Mouse (Mus musculus): ENCODE results near the gene Asap2. TPM values are rescaled to one million over a fixed set of nuclear protein-coding genes. Genes with fewer than 3 reads are reported as not detected.

Gene Asap2
- polyA plus RNA-seq, 1 experiment = 6.6 TPM

DNA sequence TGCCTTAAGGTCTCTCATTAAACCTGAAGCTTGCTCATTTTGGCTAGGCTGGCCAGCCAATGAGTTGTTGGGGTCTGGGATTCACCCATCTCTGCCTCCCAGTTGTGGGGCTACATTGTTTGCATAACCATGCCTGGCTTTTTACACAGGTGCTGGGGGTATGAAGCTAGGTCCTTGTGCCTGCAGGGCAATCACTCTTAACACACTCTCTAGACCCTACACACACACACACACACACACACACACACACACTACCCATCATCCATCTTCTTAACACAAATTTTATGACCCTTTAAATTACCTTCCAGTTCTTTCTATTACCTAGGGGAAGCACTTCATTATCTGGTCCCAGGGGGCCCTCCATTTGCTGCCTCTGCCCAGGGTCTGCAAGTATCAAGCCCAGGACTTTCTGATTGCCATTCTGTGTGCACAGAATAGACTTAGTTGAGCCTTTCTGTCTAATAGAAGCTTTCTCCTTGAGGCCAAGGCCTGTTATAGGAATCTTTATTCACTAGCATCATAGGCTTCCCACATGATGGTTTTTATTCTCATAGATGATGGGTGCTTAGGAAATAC is 187.0 kb downstream of the Asap2 start:
- no peaks in the 10 kb centered on the region; the same call in 1 of the 2 replicates for H3K4me1 ChIP-seq (ENCODE audit: control insufficient read depth, insufficient read depth, low read length)
- H3K27ac ChIP-seq (ENCODE audit: control insufficient read depth, insufficient read depth, low read depth, low read length, poor library complexity) = no peak overlapping the region
- H3K4me3 ChIP-seq (replicated peaks; ENCODE audit: control insufficient read depth, low read depth, low read length) = no peak overlapping the region
- TF ChIP-seq CTCF (IDR thresholded peaks at IDR 0.05; ENCODE audit: control insufficient read depth, insufficient read depth, low read length) = no peak
- TF ChIP-seq POLR2A (IDR thresholded peaks at IDR 0.05; ENCODE audit: borderline replicate concordance, control insufficient read depth, low read depth, low read length) = no peak

DNA sequence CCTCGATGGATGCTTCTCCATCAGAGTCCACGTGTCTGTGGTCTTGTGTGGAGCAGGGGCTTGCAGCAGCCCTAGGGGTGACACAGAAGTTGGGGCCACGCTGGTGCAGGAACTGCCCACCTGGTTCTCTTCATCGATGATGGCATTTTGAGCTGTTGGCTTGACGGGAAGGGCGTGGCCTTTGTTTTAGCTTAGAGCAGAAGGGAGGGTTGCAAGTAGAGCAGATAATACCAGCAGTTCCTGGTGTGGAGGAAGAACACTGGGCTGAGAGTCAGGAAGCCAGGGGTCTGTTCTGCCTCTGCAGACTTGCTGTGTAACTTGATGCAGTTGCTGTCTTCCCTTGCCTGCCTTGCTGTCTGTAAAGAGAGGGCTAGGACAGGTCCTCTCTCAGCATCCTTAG is 189.8 kb downstream of the Asap2 start:
- Histone ChIP-seq H3K27ac (ENCODE audit: control insufficient read depth, insufficient read depth, low read depth, low read length, poor library complexity) (no peak overlapping the region), H3K4me1 (ENCODE audit: control insufficient read depth, insufficient read depth, low read length) (no peaks in the 10 kb centered on the region; the same call in 1 of the 2 replicates), H3K4me3 (replicated peaks; ENCODE audit: control insufficient read depth, low read depth, low read length) (no peak overlapping the region)
- 64% methylated on average over 6 of the region's 6 CpGs for WGBS
- TF ChIP-seq CTCF (IDR thresholded peaks at IDR 0.05; ENCODE audit: control insufficient read depth, insufficient read depth, low read length) (no peak), POLR2A (IDR thresholded peaks at IDR 0.05; ENCODE audit: borderline replicate concordance, control insufficient read depth, low read depth, low read length) (no peak)

DNA sequence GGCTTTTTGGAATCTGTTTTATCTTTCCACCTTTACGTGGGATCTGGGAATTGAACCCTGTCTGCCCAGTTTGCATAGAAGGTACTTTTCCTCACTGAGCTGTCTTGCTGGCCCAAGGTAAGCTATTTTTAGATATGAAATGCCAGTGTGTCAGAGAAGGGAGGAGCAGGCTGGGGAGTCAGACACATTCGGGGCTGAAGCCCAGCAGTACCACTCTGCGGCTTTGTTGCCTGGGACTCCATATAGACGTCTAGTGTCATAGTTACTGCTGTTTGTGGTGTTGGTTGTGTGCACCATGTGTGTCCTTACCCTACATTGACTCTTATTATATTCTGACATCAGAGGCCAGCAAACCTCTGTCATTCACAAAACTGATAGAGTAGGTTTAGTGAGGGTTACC is 192.5 kb downstream of the Asap2 start:
- H3K4me1 ChIP-seq (ENCODE audit: control insufficient read depth, insufficient read depth, low read length) = no peaks in the 10 kb centered on the region; the same call in 1 of the 2 replicates
- H3K27ac ChIP-seq (ENCODE audit: control insufficient read depth, insufficient read depth, low read depth, low read length, poor library complexity) = no peak overlapping the region
- no peak overlapping the region for H3K4me3 ChIP-seq (replicated peaks; ENCODE audit: control insufficient read depth, low read depth, low read length)
- WGBS = 91% methylated on average over 4 of the region's 4 CpGs
- TF ChIP-seq POLR2A (IDR thresholded peaks at IDR 0.05; ENCODE audit: borderline replicate concordance, control insufficient read depth, low read depth, low read length) (no peak), CTCF (IDR thresholded peaks at IDR 0.05; ENCODE audit: control insufficient read depth, insufficient read depth, low read length) (no peak)

DNA sequence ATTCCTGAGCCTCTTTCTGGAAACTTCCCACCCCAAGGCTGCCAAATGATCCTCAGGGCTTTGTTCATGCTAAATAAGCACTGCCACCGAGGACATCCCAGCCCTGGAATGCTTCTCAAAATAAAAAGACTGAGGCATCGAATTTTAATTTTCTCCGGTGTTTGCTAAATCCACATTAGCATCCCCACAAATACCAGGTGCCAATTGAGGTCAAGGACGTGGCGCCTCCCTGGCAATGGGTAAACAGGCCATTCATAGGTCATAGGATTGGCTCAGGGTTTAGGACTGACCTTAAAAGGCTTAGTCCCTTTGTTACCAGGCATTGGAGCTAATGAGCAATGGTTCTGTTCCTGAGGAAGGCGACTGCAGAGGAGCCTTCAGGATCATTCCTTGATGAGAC is 193.1 kb downstream of the Asap2 start:
- Histone ChIP-seq H3K4me1 (ENCODE audit: control insufficient read depth, insufficient read depth, low read length) (no peaks in the 10 kb centered on the region; the same call in 1 of the 2 replicates), H3K4me3 (replicated peaks; ENCODE audit: control insufficient read depth, low read depth, low read length) (no peak overlapping the region), H3K27ac (ENCODE audit: control insufficient read depth, insufficient read depth, low read depth, low read length, poor library complexity) (no peak overlapping the region)
- no peak for TF ChIP-seq POLR2A (IDR thresholded peaks at IDR 0.05; ENCODE audit: borderline replicate concordance, control insufficient read depth, low read depth, low read length)
- TF ChIP-seq CTCF (IDR thresholded peaks at IDR 0.05; ENCODE audit: control insufficient read depth, insufficient read depth, low read length) = no peak
- 88% methylated on average over 6 of the region's 6 CpGs for WGBS

DNA sequence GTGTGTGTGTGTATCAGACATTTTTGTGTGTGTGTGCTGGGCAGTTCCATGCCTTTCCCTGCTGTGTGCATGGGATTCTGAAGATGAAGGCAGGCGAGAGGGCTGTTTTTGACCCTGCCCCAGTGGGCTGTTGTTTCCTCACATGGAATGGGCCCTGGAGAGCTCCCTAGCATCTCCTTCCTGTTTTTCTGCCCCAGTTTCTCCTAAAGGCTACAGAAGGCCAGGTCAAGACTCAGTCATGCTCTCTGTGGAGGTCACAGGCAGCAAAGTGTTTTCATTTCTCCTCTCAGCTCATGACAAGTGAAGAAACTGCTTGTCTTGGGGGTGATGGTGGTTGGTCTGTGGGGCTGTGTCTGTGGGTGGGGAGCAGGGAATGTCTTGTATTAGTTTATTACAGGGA is 195.9 kb downstream of the Asap2 start:
- TF ChIP-seq POLR2A (IDR thresholded peaks at IDR 0.05; ENCODE audit: borderline replicate concordance, control insufficient read depth, low read depth, low read length) (no peak), CTCF (IDR thresholded peaks at IDR 0.05; ENCODE audit: control insufficient read depth, insufficient read depth, low read length) (no peak)
- Histone ChIP-seq H3K4me3 (replicated peaks; ENCODE audit: control insufficient read depth, low read depth, low read length) (no peak overlapping the region), H3K4me1 (ENCODE audit: control insufficient read depth, insufficient read depth, low read length) (no peaks in the 10 kb centered on the region; the same call in 1 of the 2 replicates), H3K27ac (ENCODE audit: control insufficient read depth, insufficient read depth, low read depth, low read length, poor library complexity) (no peak overlapping the region)
- 88% methylated on average over 1 of the region's 1 CpGs for WGBS

DNA sequence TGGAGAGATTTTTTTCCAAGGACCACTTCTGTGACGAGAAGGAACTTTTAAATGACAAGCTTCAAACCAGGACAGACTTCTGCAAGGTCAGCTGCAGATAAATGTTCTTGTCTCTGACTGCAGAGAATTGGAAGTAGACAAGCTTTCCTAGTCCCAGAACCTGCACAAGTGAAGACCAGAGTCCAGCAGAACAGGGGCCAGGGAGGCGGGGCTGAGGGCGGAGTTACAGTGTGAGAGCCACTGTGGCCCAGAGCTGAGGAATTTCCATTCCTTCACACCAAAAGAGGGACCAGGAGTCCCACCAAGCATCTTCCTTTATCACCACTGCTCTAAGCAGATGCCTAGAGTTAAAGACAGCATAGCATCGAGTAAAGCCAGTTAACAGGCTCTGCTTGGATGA is 198.6 kb downstream of the Asap2 start:
- H3K4me1 ChIP-seq (ENCODE audit: control insufficient read depth, insufficient read depth, low read length) = no peaks in the 10 kb centered on the region; the same call in 1 of the 2 replicates
- no peak overlapping the region for H3K27ac ChIP-seq (ENCODE audit: control insufficient read depth, insufficient read depth, low read depth, low read length, poor library complexity)
- 86% methylated on average over 4 of the region's 4 CpGs for WGBS
- H3K4me3 ChIP-seq (replicated peaks; ENCODE audit: control insufficient read depth, low read depth, low read length) = no peak overlapping the region
- TF ChIP-seq POLR2A (IDR thresholded peaks at IDR 0.05; ENCODE audit: borderline replicate concordance, control insufficient read depth, low read depth, low read length) (no peak), CTCF (IDR thresholded peaks at IDR 0.05; ENCODE audit: control insufficient read depth, insufficient read depth, low read length) (no peak)

DNA sequence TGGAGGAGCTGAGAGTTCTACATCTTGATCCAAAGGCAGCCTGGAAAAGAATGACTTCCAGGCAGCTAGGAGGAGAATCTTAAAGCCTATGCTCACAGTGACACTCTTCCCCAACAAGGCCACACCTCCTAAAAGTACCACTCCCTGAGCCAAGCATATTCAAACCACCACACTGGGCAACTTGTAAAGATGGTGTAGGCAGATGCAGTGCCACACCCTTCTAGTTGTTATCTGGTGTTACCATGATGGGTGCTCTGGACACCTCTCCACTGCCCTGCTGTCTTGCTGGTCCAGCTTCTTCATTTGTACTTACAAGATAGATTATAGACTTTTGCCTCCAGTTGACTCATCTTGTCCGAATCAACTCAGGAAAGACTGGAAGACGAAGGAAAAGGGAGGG is 201.3 kb downstream of the Asap2 start:
- H3K4me3 ChIP-seq (replicated peaks; ENCODE audit: control insufficient read depth, low read depth, low read length) = no peak overlapping the region
- H3K4me1 ChIP-seq (ENCODE audit: control insufficient read depth, insufficient read depth, low read length) = no peaks in the 10 kb centered on the region; the same call in 1 of the 2 replicates
- TF ChIP-seq CTCF (IDR thresholded peaks at IDR 0.05; ENCODE audit: control insufficient read depth, insufficient read depth, low read length) (no peak), POLR2A (IDR thresholded peaks at IDR 0.05; ENCODE audit: borderline replicate concordance, control insufficient read depth, low read depth, low read length) (no peak)
- 83% methylated on average over 2 of the region's 2 CpGs for WGBS
- no peak overlapping the region for H3K27ac ChIP-seq (ENCODE audit: control insufficient read depth, insufficient read depth, low read depth, low read length, poor library complexity)

DNA sequence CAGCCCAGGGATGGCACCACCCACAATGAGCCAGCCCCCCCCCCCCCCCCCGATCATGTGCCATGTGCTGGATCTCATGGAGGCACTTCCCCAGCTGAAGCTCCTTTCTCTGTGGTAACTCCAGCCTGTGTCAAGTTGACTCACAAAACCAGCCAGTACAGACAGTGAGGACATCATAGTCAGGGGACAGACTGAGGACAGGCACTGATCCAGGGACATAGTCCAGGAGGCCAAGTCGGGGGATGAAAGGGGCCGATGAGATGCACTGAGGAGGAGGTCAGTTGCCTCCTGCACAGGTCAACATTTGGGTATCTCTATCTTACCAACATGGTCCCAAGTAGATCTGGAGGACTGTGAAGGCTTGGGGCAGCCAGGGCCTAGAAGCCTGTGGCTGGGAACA is 205.2 kb downstream of the Asap2 start:
- no peak overlapping the region for H3K4me3 ChIP-seq (replicated peaks; ENCODE audit: control insufficient read depth, low read depth, low read length)
- no peaks in the 10 kb centered on the region; the same call in 1 of the 2 replicates for H3K4me1 ChIP-seq (ENCODE audit: control insufficient read depth, insufficient read depth, low read length)
- no peak overlapping the region for H3K27ac ChIP-seq (ENCODE audit: control insufficient read depth, insufficient read depth, low read depth, low read length, poor library complexity)

DNA sequence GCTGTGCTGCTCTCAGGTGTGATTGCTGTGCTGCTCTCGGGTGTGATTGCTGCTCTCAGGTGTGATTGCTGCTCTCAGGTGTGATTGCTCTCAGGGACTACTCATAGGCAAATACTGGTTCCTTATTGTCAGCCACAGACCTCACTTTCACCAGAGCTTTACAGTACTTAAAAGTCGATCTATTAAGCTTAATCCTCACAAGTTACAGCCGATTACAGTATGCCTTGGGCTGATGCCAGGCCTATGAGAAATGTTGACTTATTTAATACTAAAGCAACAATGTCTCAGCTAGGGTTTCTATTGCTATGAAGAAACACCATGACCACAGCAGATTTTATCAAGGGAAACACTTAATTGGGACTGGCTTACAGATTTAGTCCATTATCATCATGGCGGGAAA is 206.2 kb downstream of the Asap2 start:
- no peak for TF ChIP-seq POLR2A (IDR thresholded peaks at IDR 0.05; ENCODE audit: borderline replicate concordance, control insufficient read depth, low read depth, low read length)
- no peak for TF ChIP-seq CTCF (IDR thresholded peaks at IDR 0.05; ENCODE audit: control insufficient read depth, insufficient read depth, low read length)
- H3K4me1 ChIP-seq (ENCODE audit: control insufficient read depth, insufficient read depth, low read length) = no peaks in the 10 kb centered on the region; the same call in 1 of the 2 replicates
- no peak overlapping the region for H3K4me3 ChIP-seq (replicated peaks; ENCODE audit: control insufficient read depth, low read depth, low read length)
- WGBS = 84% methylated on average over 4 of the region's 4 CpGs
- H3K27ac ChIP-seq (ENCODE audit: control insufficient read depth, insufficient read depth, low read depth, low read length, poor library complexity) = no peak overlapping the region

More for the DNA sequence above, 205.2 kb downstream of the Asap2 start:
- 91% methylated on average over 3 of the region's 3 CpGs for WGBS
- no peak for TF ChIP-seq POLR2A (IDR thresholded peaks at IDR 0.05; ENCODE audit: borderline replicate concordance, control insufficient read depth, low read depth, low read length)
- TF ChIP-seq CTCF (IDR thresholded peaks at IDR 0.05; ENCODE audit: control insufficient read depth, insufficient read depth, low read length) = no peak

Data from bone marrow, adult 2 months (tissue).